Mouse (Mus musculus) thymus, adult 18-20 months (tissue): ENCODE measurements around the gene Clstn3.
"Not testable (repeated sequence)": the region's sequence is repeated elsewhere in the genome, so short reads cannot be mapped to it uniquely, and the experiment has no call there.

ENCODE experiments used
- DNase-seq, 2 experiments: peaks; one replicate each; pipeline ENCODE4 v3.0.0; 2022; ENCODE audit warnings: mixed read lengths in 2 of 2

The Clstn3 gene

GRCm38 (mm10) chr6:124408355-124408754, 56.2 kb downstream of the Clstn3 start:
- no peak for DNase-seq

GRCm38 (mm10) chr6:124407180-124407579, 57.4 kb downstream of the Clstn3 start:
- no peak for DNase-seq

- no peak for DNase-seq
Measured at GRCm38 (mm10) chr6:124406326-124406725, 58.3 kb downstream of the Clstn3 start.

- no peak for DNase-seq
Measured at GRCm38 (mm10) chr6:124399738-124400137, 64.9 kb downstream of the Clstn3 start.

- DNase-seq, result not testable (repeated sequence)
Measured at GRCm38 (mm10) chr6:124394991-124395390, 69.6 kb downstream of the Clstn3 start.
